Comparison of ENCODE assay signal across 16 mouse cellular contexts in genomic region chr6:48489741-48490140, GRCm38 (mm10). TPM values are rescaled to one million over a fixed set of nuclear protein-coding genes. Genes with fewer than 3 reads are reported as not detected.
DNase-seq lines count a peak whose midpoint lies in the region; ATAC-seq lines count a peak whose summit lies in the region.
"Had no signal": no experiment of that assay in that cellular context is flagged by ENCODE, and none has a peak within 500 bp of the region (broad histone marks: within the 10 kb centered on the region; RNA-seq: fewer than 3 reads in every experiment).

No protein-coding gene starts in this region.

- no peak overlapping the region for H3K4me3 ChIP-seq in heart, embryonic 10.5 days
- no peak overlapping the region for H3K4me3 ChIP-seq in heart, embryonic 12.5 days
- H3K4me3 ChIP-seq: limb, embryonic 12.5 days; midbrain, embryonic 10.5 days had no signal

- no peak for ATAC-seq in heart, embryonic 12.5 days (ENCODE audit: insufficient number of reproducible peaks, low FRiP score)

- no peak overlapping the region for H3K4me2 ChIP-seq in heart, embryonic 12.5 days
- H3K4me2 ChIP-seq: limb, embryonic 12.5 days had no signal

- no peaks in the 10 kb centered on the region for H3K36me3 ChIP-seq in heart, embryonic 10.5 days
- H3K36me3 ChIP-seq in heart, embryonic 12.5 days: no peaks in the 10 kb centered on the region
- H3K36me3 ChIP-seq: limb, embryonic 12.5 days; midbrain, embryonic 10.5 days had no signal

- H3K4me1 ChIP-seq in heart, embryonic 10.5 days: peaks cover 40% of the 10 kb centered on the region
- peaks cover 23% of the 10 kb centered on the region for H3K4me1 ChIP-seq in heart, embryonic 12.5 days (replicated peaks)

- DNase-seq in adrenal gland, postnatal 14 days: peak; percentile 32
- no peak for DNase-seq in adrenal gland, postnatal 25 days
- DNase-seq in heart, embryonic 10.5 days (ENCODE audit: low spot score): no peak
- DNase-seq in brain, adult 2 months (ENCODE audit: low read depth, low spot score): peak; percentile 66
- DNase-seq in cerebellum, adult 9-11 months: peak; percentile 59
- no peak for DNase-seq in thymus, postnatal 14 days
- no peak for DNase-seq in urinary bladder, adult 18-20 months (ENCODE audit: low spot score in 2 of 2)
- DNase-seq: heart, adult 18-20 months; kidney, adult 9 months; lung, postnatal 14 days; thymus, postnatal 4 days had no signal

- H3K9ac ChIP-seq in heart, embryonic 12.5 days: no peak overlapping the region
- H3K9ac ChIP-seq: limb, embryonic 12.5 days; liver, embryonic 14.5 days had no signal

- peaks cover 72% of the 10 kb centered on the region for H3K27me3 ChIP-seq in heart, embryonic 10.5 days (ENCODE audit: insufficient read depth, poor library complexity, severe bottlenecking)
- peaks cover 42% of the 10 kb centered on the region for H3K27me3 ChIP-seq in heart, embryonic 12.5 days (replicated peaks)

- peak overlapping the region; percentile 18 for H3K27ac ChIP-seq in heart, embryonic 10.5 days
- H3K27ac ChIP-seq in heart, embryonic 12.5 days (ENCODE audit: poor library complexity, severe bottlenecking): no peak overlapping the region
- H3K27ac ChIP-seq: limb, embryonic 12.5 days; liver, embryonic 14.5 days; midbrain, embryonic 10.5 days had no signal

- H3K9me3 ChIP-seq in heart, embryonic 10.5 days: no peaks in the 10 kb centered on the region
- no peaks in the 10 kb centered on the region for H3K9me3 ChIP-seq in heart, embryonic 12.5 days (replicated peaks)
- H3K9me3 ChIP-seq: limb, embryonic 12.5 days; midbrain, embryonic 10.5 days had no signal

- 76% methylated on average over 3 of the region's 3 CpGs for WGBS in heart, embryonic 10.5 days
- 71% methylated on average over 3 of the region's 3 CpGs for WGBS in heart, embryonic 12.5 days

RNA-seq across cellular contexts. Expression of gene Sspo, which starts 41.7 kb away (rescaled TPM):
- 2.6 TPM in 2 replicates for total RNA-seq in adrenal gland, postnatal 14 days (2021)
- total RNA-seq in adrenal gland, postnatal 25 days (2021): 3.5 and 5.1 TPM in 2 replicates
- 0.15 and 0.64 TPM in 2 replicates for polyA plus RNA-seq in heart, embryonic 10.5 days (2016; fragmentation: Nextera tagmentation; extraction: Ambion mirVana)
- polyA plus RNA-seq in heart, embryonic 12.5 days (2016; fragmentation: Nextera tagmentation; extraction: Ambion mirVana): 0.61 and 0.64 TPM in 2 replicates
- total RNA-seq: neutrophil, adult 5-6 weeks had no signal

RNA-seq across cellular contexts. Expression of gene Zfp467, which starts 44.1 kb away (rescaled TPM):
- total RNA-seq in adrenal gland, postnatal 14 days (2021): 41.5 and 42.1 TPM in 2 replicates
- total RNA-seq in adrenal gland, postnatal 25 days (2021): 51.0 and 72.4 TPM in 2 replicates
- polyA plus RNA-seq in heart, embryonic 10.5 days (2016; fragmentation: Nextera tagmentation; extraction: Ambion mirVana): 13.4 and 13.9 TPM in 2 replicates
- 17.1 and 20.4 TPM in 2 replicates for polyA plus RNA-seq in heart, embryonic 12.5 days (2016; fragmentation: Nextera tagmentation; extraction: Ambion mirVana)

RNA-seq across cellular contexts. Expression of gene Atp6v0e2, which starts 47.7 kb away (rescaled TPM):
- 41.8 and 45.7 TPM in 2 replicates for total RNA-seq in adrenal gland, postnatal 14 days (2021)
- 51.6 and 58.2 TPM in 2 replicates for total RNA-seq in adrenal gland, postnatal 25 days (2021)
- 21.1 and 26.6 TPM in 2 replicates for polyA plus RNA-seq in heart, embryonic 10.5 days (2016; fragmentation: Nextera tagmentation; extraction: Ambion mirVana)
- polyA plus RNA-seq in heart, embryonic 12.5 days (2016; fragmentation: Nextera tagmentation; extraction: Ambion mirVana): 20.4 and 20.5 TPM in 2 replicates
- total RNA-seq: neutrophil, adult 5-6 weeks had no signal

Comparison
In these comparisons a context has a peak if more than half of its experiments do, and no peak if none do; other contexts are left out.
1. DNase-seq: peak in adrenal gland, postnatal 14 days (single experiment), brain, adult 2 months (single experiment) and cerebellum, adult 9-11 months (single experiment); none in adrenal gland, postnatal 25 days (single experiment), heart, embryonic 10.5 days (single experiment), thymus, postnatal 14 days (single experiment) and urinary bladder, adult 18-20 months (0 of 2).